Mouse (Mus musculus): ENCODE measurements around the gene Gm42791. TPM values are rescaled to one million over a fixed set of nuclear protein-coding genes. Genes with fewer than 3 reads are reported as not detected.
A peak's percentile ranks its signal among the peaks of the same experiment; 100 is the strongest.

Gm42791 gene
- polyA plus RNA-seq, 2 experiments, result not detected

DNA sequence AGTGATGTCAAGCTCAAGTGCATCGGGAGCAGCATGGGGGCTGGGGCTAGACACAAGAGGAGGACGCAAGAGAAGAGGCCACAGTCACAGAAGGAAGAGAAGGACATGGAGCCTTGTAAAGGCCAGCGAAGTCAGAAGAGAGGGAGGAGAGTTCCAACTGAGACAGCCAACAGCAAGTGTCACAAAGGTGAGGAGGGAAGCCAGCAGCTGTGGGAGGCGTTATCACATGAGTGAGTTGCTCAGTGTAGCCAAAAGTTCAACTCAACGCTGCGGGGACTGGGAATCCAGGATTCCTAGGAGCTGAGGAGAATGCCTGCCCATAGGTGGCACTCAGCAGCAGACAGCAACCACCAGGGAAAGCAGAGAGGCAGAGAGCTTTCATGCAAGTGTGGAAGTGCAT, 85.5 kb downstream of the Gm42791 start:
- no peaks in the 10 kb centered on the region for H3K27me3 ChIP-seq (ENCODE audit: control insufficient read depth, insufficient read depth, low read length)
- no peak overlapping the region for H3K4me2 ChIP-seq (ENCODE audit: low read depth)
- H3K9me3 ChIP-seq (ENCODE audit: control insufficient read depth, low read length), result peaks cover 3% of the 10 kb centered on the region; the same call in 1 of the 2 replicates
- WGBS (ENCODE audit: insufficient replicate concordance), result 70% methylated on average over 6 of the region's 6 CpGs
- H3K27ac ChIP-seq, result no peak overlapping the region
- TF ChIP-seq EP300 (IDR thresholded peaks at IDR 0.05; ENCODE audit: low read depth) (no peak), CTCF (IDR thresholded peaks at IDR 0.05; ENCODE audit: low read depth) (peak; percentile 38)
- H3K36me3 ChIP-seq (replicated peaks; ENCODE audit: control insufficient read depth, insufficient read depth, low read depth), result peaks cover 8% of the 10 kb centered on the region
- H3K4me1 ChIP-seq (replicated peaks; ENCODE audit: control insufficient read depth in 2 of 2, insufficient read depth in 2 of 2, low read length in 1 of 2), result peaks cover 27 to 32% of the 10 kb centered on the region in 2 experiments
- DNase-seq (ENCODE audit: low read depth in 3 of 3, low spot score in 3 of 3) (no peak), ATAC-seq (ENCODE audit: insufficient read depth) (no peak)
- H3K9ac ChIP-seq (replicated peaks), result no peak overlapping the region
- H3K4me3 ChIP-seq (ENCODE audit: insufficient read depth in 1 of 2, low read depth in 2 of 2, low read length in 2 of 2), result no peak overlapping the region

- TF ChIP-seq CTCF (IDR thresholded peaks at IDR 0.05; ENCODE audit: low read depth) (0 out of 2 replicates have a peak, but pooled peaks have one; percentile 20), EP300 (IDR thresholded peaks at IDR 0.05; ENCODE audit: low read depth) (no peak)
- WGBS (ENCODE audit: insufficient replicate concordance), result 46% methylated on average over 7 of the region's 7 CpGs
- Histone ChIP-seq H3K4me3 (ENCODE audit: insufficient read depth in 1 of 2, low read depth in 2 of 2, low read length in 2 of 2) (no peak overlapping the region), H3K4me2 (ENCODE audit: low read depth) (no peak overlapping the region), H3K27ac (no peak overlapping the region), H3K9me3 (ENCODE audit: control insufficient read depth, low read length) (peaks cover 3% of the 10 kb centered on the region; the same call in 1 of the 2 replicates), H3K4me1 (replicated peaks; ENCODE audit: control insufficient read depth in 2 of 2, insufficient read depth in 2 of 2, low read length in 1 of 2) (peaks cover 27 to 36% of the 10 kb centered on the region in 2 experiments), H3K27me3 (ENCODE audit: control insufficient read depth, insufficient read depth, low read length) (no peaks in the 10 kb centered on the region), H3K9ac (replicated peaks) (no peak overlapping the region), H3K36me3 (replicated peaks; ENCODE audit: control insufficient read depth, insufficient read depth, low read depth) (peaks cover 11% of the 10 kb centered on the region)
- ATAC-seq (ENCODE audit: insufficient read depth) (no peak), DNase-seq (ENCODE audit: low read depth in 3 of 3, low spot score in 3 of 3) (no peak)
Observed at GRCm38 (mm10) chr5:148909057-148909395, 85.9 kb downstream of the Gm42791 start.

GRCm38 (mm10) chr5:148908191-148909056, 86.5 kb downstream of the Gm42791 start:
- no peak for TF ChIP-seq EP300 (IDR thresholded peaks at IDR 0.05; ENCODE audit: low read depth)
- TF ChIP-seq CTCF (IDR thresholded peaks at IDR 0.05; ENCODE audit: low read depth), result no peak
- ATAC-seq (ENCODE audit: insufficient read depth) (peak; percentile 21; the same call in 1 of the 2 replicates), DNase-seq (ENCODE audit: low read depth in 3 of 3, low spot score in 3 of 3) (no peak)
- peaks cover 9% of the 10 kb centered on the region for H3K36me3 ChIP-seq (replicated peaks; ENCODE audit: control insufficient read depth, insufficient read depth, low read depth)
- no peak overlapping the region for H3K4me3 ChIP-seq (ENCODE audit: insufficient read depth in 1 of 2, low read depth in 2 of 2, low read length in 2 of 2)
- no peak overlapping the region; the same call in 1 of the 2 replicates for H3K4me2 ChIP-seq (ENCODE audit: low read depth)
- no peak overlapping the region for H3K27ac ChIP-seq
- H3K4me1 ChIP-seq (replicated peaks; ENCODE audit: control insufficient read depth in 2 of 2, insufficient read depth in 2 of 2, low read length in 1 of 2), result peaks cover 27 to 39% of the 10 kb centered on the region in 2 experiments
- 0 out of 2 replicates have a peak, but pooled peaks cover under 1% of the 10 kb centered on the region for H3K9me3 ChIP-seq (ENCODE audit: control insufficient read depth, low read length)
- no peaks in the 10 kb centered on the region for H3K27me3 ChIP-seq (ENCODE audit: control insufficient read depth, insufficient read depth, low read length)
- WGBS (ENCODE audit: insufficient replicate concordance), result 46% methylated on average over 17 of the region's 17 CpGs
- H3K9ac ChIP-seq (replicated peaks), result no peak overlapping the region

GRCm38 (mm10) chr5:148906305-148906704, 88.6 kb downstream of the Gm42791 start:
- DNase-seq (ENCODE audit: low read depth in 3 of 3, low spot score in 3 of 3), result no peak
- H3K36me3 ChIP-seq (replicated peaks; ENCODE audit: control insufficient read depth, insufficient read depth, low read depth), result peaks cover 5% of the 10 kb centered on the region
- ATAC-seq (ENCODE audit: insufficient read depth), result peak; percentile 59; the same call in 1 of the 2 replicates
- H3K9ac ChIP-seq (replicated peaks), result no peak overlapping the region; the same call in 1 of the 2 replicates
- H3K27me3 ChIP-seq (ENCODE audit: control insufficient read depth, insufficient read depth, low read length), result no peaks in the 10 kb centered on the region
- no peak for TF ChIP-seq EP300 (IDR thresholded peaks at IDR 0.05; ENCODE audit: low read depth)
- TF ChIP-seq CTCF (IDR thresholded peaks at IDR 0.05; ENCODE audit: low read depth), result no peak
- no peaks in the 10 kb centered on the region for H3K9me3 ChIP-seq (ENCODE audit: control insufficient read depth, low read length)
- peaks cover 19 to 28% of the 10 kb centered on the region in 2 experiments for H3K4me1 ChIP-seq (replicated peaks; ENCODE audit: control insufficient read depth in 2 of 2, insufficient read depth in 2 of 2, low read length in 1 of 2)
- H3K4me2 ChIP-seq (ENCODE audit: low read depth), result no peak overlapping the region
- WGBS (ENCODE audit: insufficient replicate concordance), result 54% methylated on average over 4 of the region's 4 CpGs
- H3K4me3 ChIP-seq (ENCODE audit: insufficient read depth in 1 of 2, low read depth in 2 of 2, low read length in 2 of 2), result no peak overlapping the region
- no peak overlapping the region for H3K27ac ChIP-seq

DNA sequence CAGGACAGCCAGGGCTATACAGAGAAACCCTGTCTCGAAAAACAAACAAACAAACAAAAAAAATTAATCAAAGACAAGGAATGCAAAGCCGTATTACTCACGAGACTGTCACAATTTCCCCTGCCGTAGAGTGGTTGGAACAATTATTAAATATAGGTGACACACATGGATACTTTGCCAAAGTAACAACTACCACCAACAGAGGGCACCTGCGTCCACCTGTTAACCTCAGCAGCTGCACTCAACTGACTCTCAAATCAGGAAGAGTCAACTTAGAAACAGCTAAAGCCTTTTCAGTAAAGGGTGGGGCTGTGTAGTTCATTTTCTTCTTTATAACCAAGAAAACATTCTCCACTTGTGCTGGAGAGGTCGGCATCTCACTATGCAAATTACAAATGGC, 90.1 kb downstream of the Gm42791 start:
- no peak for DNase-seq (ENCODE audit: low read depth in 3 of 3, low spot score in 3 of 3)
- 71% methylated on average over 6 of the region's 6 CpGs for WGBS (ENCODE audit: insufficient replicate concordance)

More for the DNA sequence above, 90.1 kb downstream of the Gm42791 start:
- Histone ChIP-seq H3K9me3 (ENCODE audit: control insufficient read depth, low read length) (no peaks in the 10 kb centered on the region), H3K4me1 (replicated peaks; ENCODE audit: control insufficient read depth in 2 of 2, insufficient read depth in 2 of 2, low read length in 1 of 2) (peaks cover 19 to 28% of the 10 kb centered on the region in 2 experiments), H3K4me3 (ENCODE audit: insufficient read depth in 1 of 2, low read depth in 2 of 2, low read length in 2 of 2) (no peak overlapping the region), H3K36me3 (replicated peaks; ENCODE audit: control insufficient read depth, insufficient read depth, low read depth) (peaks cover 5% of the 10 kb centered on the region), H3K27ac (no peak overlapping the region), H3K9ac (replicated peaks) (no peak overlapping the region), H3K27me3 (ENCODE audit: control insufficient read depth, insufficient read depth, low read length) (no peaks in the 10 kb centered on the region), H3K4me2 (ENCODE audit: low read depth) (no peak overlapping the region)
- TF ChIP-seq EP300 (IDR thresholded peaks at IDR 0.05; ENCODE audit: low read depth) (no peak), CTCF (IDR thresholded peaks at IDR 0.05; ENCODE audit: low read depth) (peak; percentile 70)
- ATAC-seq (ENCODE audit: insufficient read depth), result no peak
